Mouse (Mus musculus): ENCODE data around the gene Fbxo46. TPM values are rescaled to one million over a fixed set of nuclear protein-coding genes. Genes with fewer than 3 reads are reported as not detected.
"Not testable (repeated sequence)": the region's sequence is repeated elsewhere in the genome, so short reads cannot be mapped to it uniquely, and the experiment has no call there.

The Fbxo46 gene
- polyA plus RNA-seq (2015; fragmentation: Nextera tagmentation; extraction: Ambion mirVana): 14.7 and 16.3 TPM in 2 replicates

GRCm38 (mm10) chr7:19119631-19120429 lies at the start of gene Fbxo46:
Fbxo46 (plus strand) TSS chr7:19119859.
- Histone ChIP-seq H3K4me3 (replicated peaks) (peak within 1 kb of the TSS; percentile 79), H3K4me1 (peaks cover 24% of the 10 kb centered on the region), H3K36me3 (no peaks in the 10 kb centered on the region), H3K27me3 (no peaks in the 10 kb centered on the region), H3K9ac (peak within 1 kb of the TSS; percentile 64), H3K9me3 (replicated peaks) (no peaks in the 10 kb centered on the region), H3K4me2 (replicated peaks) (peak within 1 kb of the TSS; percentile 77), H3K27ac (replicated peaks) (peak within 1 kb of the TSS; percentile 66; the same call in 1 of the 2 replicates)
- ATAC-seq (ENCODE audit: insufficient number of reproducible peaks, low FRiP score, low TSS enrichment, low read depth): peak; percentile 95
- 2% methylated on average over 34 of the region's 34 CpGs for WGBS

- not testable (repeated sequence) for H3K36me3 ChIP-seq; ATAC-seq (ENCODE audit: insufficient number of reproducible peaks, low FRiP score, low TSS enrichment, low read depth); H3K4me3 ChIP-seq (replicated peaks); H3K9ac ChIP-seq; H3K27ac ChIP-seq (replicated peaks); H3K9me3 ChIP-seq (replicated peaks); H3K4me2 ChIP-seq (replicated peaks); H3K4me1 ChIP-seq
- 57% methylated on average over 3 of the region's 3 CpGs for WGBS
- H3K27me3 ChIP-seq: peaks cover 13% of the 10 kb centered on the region
Observed at GRCm38 (mm10) chr7:19071024-19071423, 48.6 kb upstream of the Fbxo46 start.

GRCm38 (mm10) chr7:19073504-19073903 lies 46.2 kb upstream of the Fbxo46 start:
- 81% methylated on average over 9 of the region's 9 CpGs for WGBS
- Histone ChIP-seq H3K4me1 (peaks cover 23% of the 10 kb centered on the region), H3K9ac (no peak overlapping the region), H3K4me3 (replicated peaks) (no peak overlapping the region), H3K27ac (replicated peaks) (no peak overlapping the region), H3K36me3 (peaks cover 8% of the 10 kb centered on the region), H3K4me2 (replicated peaks) (no peak overlapping the region), H3K27me3 (no peaks in the 10 kb centered on the region), H3K9me3 (replicated peaks) (no peaks in the 10 kb centered on the region)
- ATAC-seq (ENCODE audit: insufficient number of reproducible peaks, low FRiP score, low TSS enrichment, low read depth): no peak

GRCm38 (mm10) chr7:19074494-19074893 lies 45.2 kb upstream of the Fbxo46 start:
- Histone ChIP-seq H3K4me2 (replicated peaks) (no peak overlapping the region), H3K9me3 (replicated peaks) (no peaks in the 10 kb centered on the region), H3K4me3 (replicated peaks) (no peak overlapping the region), H3K9ac (no peak overlapping the region), H3K4me1 (peaks cover 23% of the 10 kb centered on the region), H3K36me3 (peaks cover 17% of the 10 kb centered on the region), H3K27ac (replicated peaks) (no peak overlapping the region), H3K27me3 (no peaks in the 10 kb centered on the region)
- ATAC-seq (ENCODE audit: insufficient number of reproducible peaks, low FRiP score, low TSS enrichment, low read depth): no peak
- 90% methylated on average over 6 of the region's 6 CpGs for WGBS

- 62% methylated on average over 5 of the region's 5 CpGs for WGBS
- Histone ChIP-seq H3K9me3 (replicated peaks) (no peaks in the 10 kb centered on the region), H3K36me3 (peaks cover 24% of the 10 kb centered on the region), H3K4me2 (replicated peaks) (peak overlapping the region; percentile 80), H3K27me3 (no peaks in the 10 kb centered on the region), H3K4me1 (peaks cover 23% of the 10 kb centered on the region), H3K27ac (replicated peaks) (no peak overlapping the region; the same call in 1 of the 2 replicates), H3K4me3 (replicated peaks) (peak overlapping the region; percentile 96), H3K9ac (no peak overlapping the region)
- ATAC-seq (ENCODE audit: insufficient number of reproducible peaks, low FRiP score, low TSS enrichment, low read depth): no peak
Observed at GRCm38 (mm10) chr7:19075231-19075630, 44.4 kb upstream of the Fbxo46 start.

GRCm38 (mm10) chr7:19075723-19076585 lies 43.7 kb upstream of the Fbxo46 start, which contains the start of gene Dmwd:
Dmwd (plus strand) TSS chr7:19076227.
- Histone ChIP-seq H3K27me3 (no peaks in the 10 kb centered on the region), H3K36me3 (peaks cover 31% of the 10 kb centered on the region), H3K4me2 (replicated peaks) (peak within 1 kb of the TSS; percentile 80), H3K4me1 (peaks cover 28% of the 10 kb centered on the region), H3K9ac (peak within 1 kb of the TSS; percentile 100), H3K9me3 (replicated peaks) (no peaks in the 10 kb centered on the region), H3K4me3 (replicated peaks) (peak within 1 kb of the TSS; percentile 96), H3K27ac (replicated peaks) (peak within 1 kb of the TSS; percentile 83)
- peak; percentile 99 for ATAC-seq (ENCODE audit: insufficient number of reproducible peaks, low FRiP score, low TSS enrichment, low read depth)
- WGBS: under 1% methylated on average over 91 of the region's 91 CpGs

- Histone ChIP-seq H3K9ac (peak overlapping the region; percentile 100), H3K27me3 (no peaks in the 10 kb centered on the region), H3K27ac (replicated peaks) (peak overlapping the region; percentile 83), H3K36me3 (peaks cover 38% of the 10 kb centered on the region), H3K4me3 (replicated peaks) (peak overlapping the region; percentile 96), H3K4me2 (replicated peaks) (peak overlapping the region; percentile 80), H3K4me1 (peaks cover 34% of the 10 kb centered on the region), H3K9me3 (replicated peaks) (no peaks in the 10 kb centered on the region)
- ATAC-seq (ENCODE audit: insufficient number of reproducible peaks, low FRiP score, low TSS enrichment, low read depth): no peak
- 0% methylated on average over 22 of the region's 22 CpGs for WGBS
Observed at GRCm38 (mm10) chr7:19076586-19076991, 43.1 kb upstream of the Fbxo46 start.

- 52% methylated on average over 14 of the region's 14 CpGs for WGBS
- Histone ChIP-seq H3K9me3 (replicated peaks) (no peaks in the 10 kb centered on the region), H3K27ac (replicated peaks) (no peak overlapping the region), H3K4me3 (replicated peaks) (peak overlapping the region; percentile 96), H3K36me3 (peaks cover 49% of the 10 kb centered on the region), H3K4me2 (replicated peaks) (peak overlapping the region; percentile 80), H3K27me3 (no peaks in the 10 kb centered on the region), H3K4me1 (peaks cover 46% of the 10 kb centered on the region), H3K9ac (peak overlapping the region; percentile 100; the same call in 1 of the 2 replicates)
- ATAC-seq (ENCODE audit: insufficient number of reproducible peaks, low FRiP score, low TSS enrichment, low read depth): no peak
Observed at GRCm38 (mm10) chr7:19077761-19078160, 41.9 kb upstream of the Fbxo46 start.

- 86% methylated on average over 3 of the region's 3 CpGs for WGBS
- Histone ChIP-seq H3K36me3 (peaks cover 49% of the 10 kb centered on the region), H3K9ac (no peak overlapping the region), H3K4me2 (replicated peaks) (no peak overlapping the region), H3K9me3 (replicated peaks) (no peaks in the 10 kb centered on the region), H3K4me1 (peaks cover 55% of the 10 kb centered on the region), H3K27ac (replicated peaks) (no peak overlapping the region), H3K27me3 (no peaks in the 10 kb centered on the region), H3K4me3 (replicated peaks) (no peak overlapping the region)
- no peak for ATAC-seq (ENCODE audit: insufficient number of reproducible peaks, low FRiP score, low TSS enrichment, low read depth)
Observed at GRCm38 (mm10) chr7:19078732-19079131, 40.9 kb upstream of the Fbxo46 start.

- no peaks in the 10 kb centered on the region for H3K9me3 ChIP-seq (replicated peaks)
- WGBS: 84% methylated on average over 19 of the region's 19 CpGs
- H3K27me3 ChIP-seq: no peaks in the 10 kb centered on the region
- no peak for ATAC-seq (ENCODE audit: insufficient number of reproducible peaks, low FRiP score, low TSS enrichment, low read depth)
- no peak overlapping the region for H3K4me2 ChIP-seq (replicated peaks)
- no peak overlapping the region for H3K27ac ChIP-seq (replicated peaks)
- H3K36me3 ChIP-seq: peaks cover 49% of the 10 kb centered on the region
- H3K9ac ChIP-seq: no peak overlapping the region
- H3K4me1 ChIP-seq: peaks cover 69% of the 10 kb centered on the region
- H3K4me3 ChIP-seq (replicated peaks): no peak overlapping the region
Observed at GRCm38 (mm10) chr7:19080451-19080950, 39.2 kb upstream of the Fbxo46 start.

GRCm38 (mm10) chr7:19082171-19082570 lies 37.5 kb upstream of the Fbxo46 start:
- Histone ChIP-seq H3K27ac (replicated peaks) (peak overlapping the region; percentile 52; the same call in 1 of the 2 replicates), H3K4me2 (replicated peaks) (no peak overlapping the region), H3K9ac (no peak overlapping the region), H3K4me1 (peaks cover 75% of the 10 kb centered on the region), H3K9me3 (replicated peaks) (no peaks in the 10 kb centered on the region), H3K4me3 (replicated peaks) (no peak overlapping the region), H3K27me3 (no peaks in the 10 kb centered on the region), H3K36me3 (peaks cover 49% of the 10 kb centered on the region)
- 80% methylated on average over 4 of the region's 4 CpGs for WGBS
- ATAC-seq (ENCODE audit: insufficient number of reproducible peaks, low FRiP score, low TSS enrichment, low read depth): no peak
